Mouse (Mus musculus): ENCODE measurements around the gene Olfr424. TPM values are rescaled to one million over a fixed set of nuclear protein-coding genes. Genes with fewer than 3 reads are reported as not detected.

The Olfr424 gene
- not detected for total RNA-seq (2023)

GRCm38 (mm10) chr1:174131217-174131616, at the start of gene Olfr424:
Olfr424 (plus strand) TSS chr1:174131517.

GRCm38 (mm10) chr1:174084031-174084430, 47.3 kb upstream of the Olfr424 start, which contains the start of gene Olfr429:
Olfr429 (plus strand) TSS chr1:174084331.

GRCm38 (mm10) chr1:174096591-174096990, 34.7 kb upstream of the Olfr424 start, which contains the start of gene Olfr427:
Olfr427 (plus strand) TSS chr1:174096891.

GRCm38 (mm10) chr1:174121062-174121461, 10.3 kb upstream of the Olfr424 start, which contains the start of gene Olfr231:
Olfr231 (minus strand) TSS chr1:174121162.

GRCm38 (mm10) chr1:174155333-174155732, 24.0 kb downstream of the Olfr424 start, which contains the start of gene Olfr420:
Olfr420 (plus strand) TSS chr1:174155633.

GRCm38 (mm10) chr1:174172605-174173004, 41.3 kb downstream of the Olfr424 start, which contains the start of gene Spta1:
Spta1 (plus strand) TSS chr1:174172776.

Other genes with a start within 250 kb of the Olfr424 start
- gene Ifi211, start 218.5 kb upstream of the Olfr424 start, total RNA-seq (2023), result 10 to 100 TPM; 16.2 to 20.9 TPM
- gene Mndal, start 189.0 kb upstream of the Olfr424 start, total RNA-seq (2023), result 10 to 100 TPM; 55.1 to 60.4 TPM
- 10 to 100 TPM; 40.2 to 41.3 TPM for gene Ifi203, start 188.8 kb upstream of the Olfr424 start, total RNA-seq (2023)
- gene Ifi202b, start 148.8 kb upstream of the Olfr424 start, total RNA-seq (2023), result not detected
- 10 to 100 TPM in 1 of 2 experiments, 1 to 10 TPM in 1; 6.6 to 10.1 TPM for gene Ifi205, start 99.7 kb upstream of the Olfr424 start, total RNA-seq (2023)
- gene Olfr433, start 90.8 kb upstream of the Olfr424 start, total RNA-seq (2023), result under 1 TPM in 1 of 2 experiments, not detected in 1; 0.33 TPM
- gene Olfr432, start 82.3 kb upstream of the Olfr424 start, total RNA-seq (2023), result not detected
- not detected for gene Olfr430, start 64.9 kb upstream of the Olfr424 start, total RNA-seq (2023)
- not detected for gene Olfr429, start 47.2 kb upstream of the Olfr424 start, total RNA-seq (2023)
- gene Olfr427, start 34.6 kb upstream of the Olfr424 start, total RNA-seq (2023), result not detected
- not detected for gene Olfr231, start 10.4 kb upstream of the Olfr424 start, total RNA-seq (2023)
- gene Olfr420, start 24.1 kb downstream of the Olfr424 start, total RNA-seq (2023), result not detected
- gene Spta1, start 41.3 kb downstream of the Olfr424 start, total RNA-seq (2023), result 10 to 100 TPM; 11.2 to 18.5 TPM
- gene Olfr419, start 120.5 kb downstream of the Olfr424 start, total RNA-seq (2023), result not detected
- not detected for gene Mptx1, start 199.0 kb downstream of the Olfr424 start, total RNA-seq (2023)
- not detected for gene Olfr417, start 233.6 kb downstream of the Olfr424 start, total RNA-seq (2023)